Mouse (Mus musculus): ENCODE measurements around the gene Gm49661. TPM values are rescaled to one million over a fixed set of nuclear protein-coding genes. Genes with fewer than 3 reads are reported as not detected.

Gene Gm49661
- polyA plus RNA-seq, 1 experiment from 2014 or later: not detected

DNA sequence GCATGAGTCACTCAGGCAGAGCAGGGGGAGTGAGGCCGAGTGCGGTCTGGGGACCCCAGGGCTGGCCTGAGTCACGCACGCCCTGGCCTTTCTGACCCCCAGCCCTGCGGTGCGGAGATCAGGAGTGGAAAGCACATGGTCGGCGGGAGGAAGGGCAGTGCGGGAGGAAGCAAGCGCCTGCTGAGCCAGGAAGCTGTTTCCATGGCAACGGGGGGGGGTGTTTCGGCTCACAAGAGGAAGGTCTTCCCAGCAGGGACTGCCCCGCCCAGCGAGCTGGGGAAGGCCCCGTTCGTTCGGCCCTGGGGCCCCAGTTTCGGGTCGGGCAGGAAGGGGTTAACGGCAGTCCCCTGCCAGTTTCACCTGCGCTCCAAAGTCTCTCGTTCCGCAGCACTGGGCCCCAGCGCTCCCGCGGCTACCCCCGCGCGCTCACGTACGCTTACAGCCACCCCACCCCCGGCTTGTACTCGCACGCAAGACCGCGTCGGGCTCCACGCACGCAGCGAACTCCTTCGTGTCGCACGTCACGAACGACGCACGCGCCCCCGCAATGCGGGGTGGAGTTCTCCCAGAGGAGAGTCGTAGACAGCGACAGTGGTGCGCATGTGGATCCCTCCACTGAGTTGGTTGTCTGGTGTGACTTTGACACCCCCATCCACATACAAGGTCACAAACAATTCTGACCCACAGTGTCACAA lies 16.6 kb upstream of the Gm49661 start:
- H3K4me2 ChIP-seq (ENCODE audit: low read length): peak overlapping the region; percentile 99
- H3K27ac ChIP-seq: peak overlapping the region; percentile 91
- no peaks in the 10 kb centered on the region for H3K9me3 ChIP-seq (replicated peaks; ENCODE audit: low read length)
- peaks cover 49% of the 10 kb centered on the region for H3K4me1 ChIP-seq (replicated peaks; ENCODE audit: insufficient read depth, low read length)
- peak; percentile 85 for DNase-seq (ENCODE audit: low spot score)
- H3K9ac ChIP-seq (ENCODE audit: low read depth, low read length): peak overlapping the region; percentile 62
- TF ChIP-seq CTCF (IDR thresholded peaks at IDR 0.05; ENCODE audit: low read depth): no peak
- H3K27me3 ChIP-seq (ENCODE audit: insufficient read depth, low read length): no peaks in the 10 kb centered on the region
- WGBS: under 1% methylated on average over 53 of the region's 53 CpGs
- no peaks in the 10 kb centered on the region for H3K36me3 ChIP-seq (ENCODE audit: insufficient read depth, low read length)
- peak overlapping the region; percentile 45 for H3K4me3 ChIP-seq (replicated peaks; ENCODE audit: low read depth, low read length)
- ATAC-seq (replicated peaks; ENCODE audit: low FRiP score, low read depth): peak; percentile 23

DNA sequence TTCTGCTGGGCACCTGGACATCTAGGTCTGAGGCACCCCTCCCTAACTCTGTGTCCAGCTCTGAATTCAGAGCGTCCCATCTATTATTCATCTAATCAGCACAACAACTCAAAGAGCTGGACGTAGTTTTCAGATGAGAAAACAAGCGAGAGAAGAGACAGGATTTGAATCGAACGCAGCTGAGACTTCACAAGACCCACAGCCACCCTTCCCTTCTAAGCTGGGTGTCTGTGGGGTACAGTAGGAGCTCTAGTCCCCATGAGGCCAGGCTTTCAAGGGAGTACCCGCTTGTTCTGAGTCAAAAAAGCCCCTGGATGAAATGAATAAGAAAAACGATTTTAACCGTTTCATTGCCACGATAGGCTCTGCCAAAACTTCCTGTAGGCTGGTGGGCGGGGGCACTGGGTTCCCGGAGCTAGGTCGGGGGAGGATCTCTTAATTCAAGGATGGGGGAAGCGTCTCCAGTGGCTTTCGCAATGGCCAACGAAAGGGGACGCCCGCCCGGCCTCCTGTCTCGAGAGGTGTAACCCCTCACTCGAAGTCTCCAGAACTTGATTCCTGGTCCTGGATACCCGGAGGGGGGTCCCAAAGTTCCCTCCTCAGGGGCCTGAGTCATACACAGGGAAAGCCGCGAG lies 15.9 kb upstream of the Gm49661 start:
- Histone ChIP-seq H3K27ac (peak overlapping the region; percentile 91), H3K9me3 (replicated peaks; ENCODE audit: low read length) (no peaks in the 10 kb centered on the region), H3K36me3 (ENCODE audit: insufficient read depth, low read length) (no peaks in the 10 kb centered on the region), H3K4me1 (replicated peaks; ENCODE audit: insufficient read depth, low read length) (peaks cover 53% of the 10 kb centered on the region), H3K9ac (ENCODE audit: low read depth, low read length) (peak overlapping the region; percentile 62), H3K27me3 (ENCODE audit: insufficient read depth, low read length) (no peaks in the 10 kb centered on the region), H3K4me3 (replicated peaks; ENCODE audit: low read depth, low read length) (peak overlapping the region; percentile 45), H3K4me2 (ENCODE audit: low read length) (peak overlapping the region; percentile 99)
- peak; percentile 52 for DNase-seq (ENCODE audit: low spot score)
- 0% methylated on average over 23 of the region's 23 CpGs for WGBS
- no peak for ATAC-seq (replicated peaks; ENCODE audit: low FRiP score, low read depth)
- no peak for TF ChIP-seq CTCF (IDR thresholded peaks at IDR 0.05; ENCODE audit: low read depth)

GRCm38 (mm10) chr8:84984294-84985048 lies 15.2 kb upstream of the Gm49661 start:
- Histone ChIP-seq H3K27me3 (ENCODE audit: insufficient read depth, low read length) (no peaks in the 10 kb centered on the region), H3K4me3 (replicated peaks; ENCODE audit: low read depth, low read length) (0 out of 2 replicates have a peak overlapping the region, but pooled peaks have one; percentile 45), H3K4me1 (replicated peaks; ENCODE audit: insufficient read depth, low read length) (peaks cover 56% of the 10 kb centered on the region), H3K9ac (ENCODE audit: low read depth, low read length) (peak overlapping the region; percentile 62; the same call in 1 of the 2 replicates), H3K9me3 (replicated peaks; ENCODE audit: low read length) (no peaks in the 10 kb centered on the region), H3K36me3 (ENCODE audit: insufficient read depth, low read length) (no peaks in the 10 kb centered on the region), H3K27ac (peak overlapping the region; percentile 91), H3K4me2 (ENCODE audit: low read length) (peak overlapping the region; percentile 99)
- no peak for TF ChIP-seq CTCF (IDR thresholded peaks at IDR 0.05; ENCODE audit: low read depth)
- DNase-seq (ENCODE audit: low spot score) (no peak), ATAC-seq (replicated peaks; ENCODE audit: low FRiP score, low read depth) (no peak; the same call in 1 of the 2 replicates)
- WGBS: 5% methylated on average over 16 of the region's 16 CpGs

DNA sequence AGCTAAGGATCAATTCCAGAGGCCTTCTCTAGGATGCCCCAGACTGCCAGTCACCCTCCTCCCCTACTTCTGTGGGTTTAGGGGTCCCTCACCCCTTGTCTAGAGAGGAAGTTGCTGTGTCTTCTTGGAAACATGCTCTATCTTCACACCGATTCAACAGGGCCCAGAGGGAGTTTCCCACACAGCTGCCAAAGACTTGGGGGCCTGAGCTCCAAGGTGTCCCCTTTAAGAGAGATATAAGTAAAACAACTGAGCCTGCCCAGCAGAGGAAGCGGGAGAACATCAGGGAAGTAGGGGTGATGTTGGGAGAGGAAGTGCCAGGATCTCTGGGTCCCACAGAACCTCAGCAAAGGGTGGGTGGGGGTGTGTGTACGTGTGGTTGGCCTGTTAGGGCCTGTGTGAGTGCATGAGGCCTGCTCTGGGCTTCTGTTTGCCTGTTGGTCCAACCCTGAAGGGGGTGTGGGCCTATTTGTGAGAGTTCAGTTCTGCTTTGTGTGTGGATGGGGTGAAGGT lies 13.3 kb upstream of the Gm49661 start:
- no peak overlapping the region for H3K4me3 ChIP-seq (replicated peaks; ENCODE audit: low read depth, low read length)
- H3K9me3 ChIP-seq (replicated peaks; ENCODE audit: low read length): no peaks in the 10 kb centered on the region
- DNase-seq (ENCODE audit: low spot score): no peak
- H3K4me1 ChIP-seq (replicated peaks; ENCODE audit: insufficient read depth, low read length): peaks cover 62% of the 10 kb centered on the region
- ATAC-seq (replicated peaks; ENCODE audit: low FRiP score, low read depth): no peak
- TF ChIP-seq CTCF (IDR thresholded peaks at IDR 0.05; ENCODE audit: low read depth): no peak
- 0 out of 2 replicates have a peak overlapping the region, but pooled peaks have one; percentile 0 for H3K4me2 ChIP-seq (ENCODE audit: low read length)
- H3K36me3 ChIP-seq (ENCODE audit: insufficient read depth, low read length): no peaks in the 10 kb centered on the region
- no peak overlapping the region for H3K9ac ChIP-seq (ENCODE audit: low read depth, low read length)
- peak overlapping the region; percentile 96 for H3K27ac ChIP-seq
- H3K27me3 ChIP-seq (ENCODE audit: insufficient read depth, low read length): no peaks in the 10 kb centered on the region
- WGBS: 58% methylated on average over 3 of the region's 3 CpGs

GRCm38 (mm10) chr8:84981644-84982498 lies 12.6 kb upstream of the Gm49661 start:
- no peaks in the 10 kb centered on the region for H3K27me3 ChIP-seq (ENCODE audit: insufficient read depth, low read length)
- no peaks in the 10 kb centered on the region for H3K36me3 ChIP-seq (ENCODE audit: insufficient read depth, low read length)
- DNase-seq (ENCODE audit: low spot score) (no peak), ATAC-seq (replicated peaks; ENCODE audit: low FRiP score, low read depth) (no peak)
- peak overlapping the region; percentile 0; the same call in 1 of the 2 replicates for H3K4me2 ChIP-seq (ENCODE audit: low read length)
- peaks cover 62% of the 10 kb centered on the region for H3K4me1 ChIP-seq (replicated peaks; ENCODE audit: insufficient read depth, low read length)
- peak overlapping the region; percentile 96 for H3K27ac ChIP-seq
- WGBS: 73% methylated on average over 15 of the region's 15 CpGs
- no peak overlapping the region for H3K4me3 ChIP-seq (replicated peaks; ENCODE audit: low read depth, low read length)
- no peak overlapping the region for H3K9ac ChIP-seq (ENCODE audit: low read depth, low read length)
- no peaks in the 10 kb centered on the region for H3K9me3 ChIP-seq (replicated peaks; ENCODE audit: low read length)
- no peak for TF ChIP-seq CTCF (IDR thresholded peaks at IDR 0.05; ENCODE audit: low read depth)

All from kidney, postnatal 0 days (tissue).